Mouse (Mus musculus) retina, postnatal 7 days (tissue): Measurements from ENCODE around the gene Rnf38.

ENCODE experiments used
- DNase-seq: peaks from one replicate; pipeline ENCODE4 v3.0.0-alpha.2; 2012; ENCODE audit warnings: low read depth, low spot score

Rnf38 gene

DNA sequence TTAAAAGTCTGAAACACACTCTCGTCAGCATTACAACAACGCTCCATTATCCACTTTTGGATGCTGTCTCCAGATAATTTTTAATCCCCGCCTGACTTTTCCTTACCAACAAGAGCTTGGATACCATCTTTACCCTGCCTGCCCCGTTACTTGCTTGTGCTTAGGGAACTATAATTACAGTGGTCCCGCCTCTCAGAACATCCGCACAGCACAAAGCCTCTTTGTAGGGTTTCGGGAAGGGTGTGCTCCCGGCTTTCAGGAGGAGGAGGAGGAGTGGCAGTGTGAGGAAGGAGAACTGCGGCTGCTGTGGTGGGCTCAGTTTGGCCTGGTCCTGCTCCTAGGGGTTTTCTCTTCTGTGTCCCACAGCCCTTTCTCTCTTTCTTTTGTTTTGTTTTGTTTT lies 9.4 kb downstream of the Rnf38 start:
- no peak for DNase-seq

- DNase-seq: no peak
Observed at GRCm38 (mm10) chr4:44223444-44223843, 10.1 kb downstream of the Rnf38 start.

GRCm38 (mm10) chr4:44216797-44217442 lies 16.7 kb downstream of the Rnf38 start:
- DNase-seq: no peak

DNA sequence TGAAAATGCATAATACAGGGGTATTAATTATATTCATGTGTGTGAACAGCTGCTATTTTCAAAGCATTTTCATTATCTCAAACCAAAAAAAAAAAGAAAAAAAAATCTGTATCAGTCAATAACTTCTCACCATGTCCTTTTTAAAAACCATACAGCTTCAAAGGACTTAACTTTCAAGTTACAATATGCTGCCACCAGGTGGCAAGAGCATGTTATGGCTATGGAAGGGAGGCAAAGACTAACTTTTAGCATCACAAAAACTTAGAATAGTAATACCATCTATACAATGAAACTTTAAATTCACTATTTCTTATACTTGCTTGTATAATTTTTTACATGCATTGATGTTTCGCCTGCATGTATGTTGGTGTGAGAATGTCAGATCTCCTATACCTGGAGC lies 33.6 kb downstream of the Rnf38 start:
- peak; percentile 23 for DNase-seq

- DNase-seq: peak; percentile 54
Observed at GRCm38 (mm10) chr4:44187431-44187830, 46.2 kb downstream of the Rnf38 start.

GRCm38 (mm10) chr4:44183862-44184261 lies 49.7 kb downstream of the Rnf38 start:
- DNase-seq: no peak

- no peak for DNase-seq
Observed at GRCm38 (mm10) chr4:44179748-44180147, 53.8 kb downstream of the Rnf38 start.

- DNase-seq: peak; percentile 65
Observed at GRCm38 (mm10) chr4:44173177-44173576, 60.4 kb downstream of the Rnf38 start.

- no peak for DNase-seq
Observed at GRCm38 (mm10) chr4:44172676-44173075, 60.9 kb downstream of the Rnf38 start.

DNA sequence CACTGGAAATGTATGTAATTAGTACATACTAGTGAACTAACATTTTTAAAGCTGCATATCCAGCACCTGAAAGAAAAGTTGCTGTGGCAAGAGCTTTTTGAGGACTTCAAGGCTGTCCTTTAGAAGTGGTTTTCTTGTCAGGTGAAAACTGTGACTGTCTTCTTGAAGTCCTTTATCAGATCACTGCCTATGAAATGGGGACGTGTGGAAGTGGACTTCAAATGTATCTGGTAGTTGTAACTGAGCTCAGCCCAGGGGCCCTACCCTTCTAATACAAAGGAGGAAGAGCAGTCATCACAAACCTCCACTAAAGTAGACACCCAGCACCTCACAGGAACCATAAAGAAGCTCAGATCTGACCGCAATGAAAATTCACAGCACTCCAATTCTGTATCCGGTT lies 63.7 kb downstream of the Rnf38 start:
- DNase-seq: no peak

DNA sequence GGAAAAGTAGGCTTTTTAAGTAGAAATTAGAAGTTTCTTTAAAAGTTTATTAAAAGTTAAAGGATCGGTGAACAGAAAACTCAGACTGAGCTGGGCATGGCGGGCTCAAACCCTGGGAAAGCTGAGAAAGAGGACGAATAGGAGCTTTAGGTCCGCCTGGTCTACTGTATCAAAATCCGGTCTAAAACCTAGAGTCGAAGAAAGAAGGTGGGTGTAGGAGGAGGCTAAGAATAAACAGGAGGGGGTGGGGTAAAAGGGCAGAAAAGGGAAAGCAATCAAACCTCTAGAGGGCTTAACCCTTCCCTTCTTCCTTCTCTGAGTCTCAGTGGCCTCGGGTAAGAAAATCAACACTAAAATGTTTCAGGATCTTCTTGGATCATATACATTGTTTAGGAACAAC lies 64.8 kb downstream of the Rnf38 start:
- no peak for DNase-seq

- peak; percentile 90 for DNase-seq
Observed at GRCm38 (mm10) chr4:44168231-44168647, 65.3 kb downstream of the Rnf38 start.

DNA sequence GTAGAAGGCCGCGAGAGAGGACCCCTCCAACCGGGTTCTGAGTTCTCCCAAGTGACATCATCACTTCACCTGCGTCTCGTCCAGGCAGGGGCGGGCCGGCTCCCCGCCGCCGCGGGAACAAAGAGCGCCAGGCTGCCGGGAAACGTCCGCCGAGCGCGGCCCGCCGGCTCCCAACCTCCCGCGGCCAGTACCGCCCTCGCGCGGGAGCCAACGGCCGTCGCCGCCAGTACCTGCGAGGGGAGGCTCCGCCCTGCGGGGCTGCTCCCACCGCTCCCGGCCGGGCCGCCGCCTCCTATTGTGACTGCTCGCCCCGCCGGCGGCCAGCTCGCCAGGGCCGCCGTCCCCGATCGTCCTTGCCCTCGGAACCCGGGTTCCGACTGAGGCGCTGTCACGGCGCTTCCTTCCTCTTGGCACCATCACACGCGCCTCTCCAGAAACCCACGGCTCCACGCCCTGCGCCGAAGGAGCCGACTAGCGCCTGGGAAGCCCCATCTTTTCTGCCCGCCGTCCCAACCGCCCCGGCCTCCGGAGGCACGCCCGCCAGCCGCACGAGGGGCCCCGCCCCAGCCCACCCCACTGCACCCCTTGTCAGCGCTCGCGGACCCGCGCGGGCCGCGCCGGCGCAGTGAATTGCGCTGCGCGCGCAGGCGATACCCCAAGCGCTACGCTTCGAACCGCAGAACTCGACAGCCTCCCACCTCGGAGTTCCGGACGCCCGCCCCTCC lies 66.0 kb downstream of the Rnf38 start:
- DNase-seq: peak; percentile 84

DNA sequence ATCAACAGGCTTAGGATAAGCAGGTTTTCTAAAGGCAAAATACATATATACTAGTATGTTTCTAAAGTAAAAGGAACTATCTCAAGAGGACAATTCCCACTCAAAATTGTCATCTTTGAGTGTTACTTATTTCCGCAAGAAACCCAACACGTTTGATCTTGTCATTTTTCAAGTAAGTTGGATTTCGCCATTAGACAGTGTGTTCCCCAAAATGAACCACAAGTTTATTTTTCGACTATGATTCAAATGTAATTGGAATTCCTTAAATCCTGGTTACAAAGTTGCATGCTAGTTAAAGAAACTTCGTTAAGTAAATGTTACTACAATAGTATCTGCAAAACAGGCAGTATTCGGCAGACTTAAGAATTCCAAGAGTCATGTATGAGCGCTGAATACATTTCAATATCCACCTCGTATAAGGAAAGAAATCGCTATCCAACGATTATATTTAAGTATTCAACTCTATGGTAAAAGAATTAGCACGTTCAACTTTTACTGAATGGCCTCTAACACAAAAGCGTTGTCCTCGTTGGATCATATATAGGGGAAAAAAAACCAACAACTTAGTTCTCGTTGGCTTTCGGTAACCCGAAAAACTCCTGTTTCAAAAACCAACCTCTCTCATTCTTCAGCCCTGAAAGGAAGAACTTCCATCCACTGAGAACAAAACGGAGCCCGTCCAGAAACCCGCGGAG lies 66.7 kb downstream of the Rnf38 start:
- no peak for DNase-seq

DNA sequence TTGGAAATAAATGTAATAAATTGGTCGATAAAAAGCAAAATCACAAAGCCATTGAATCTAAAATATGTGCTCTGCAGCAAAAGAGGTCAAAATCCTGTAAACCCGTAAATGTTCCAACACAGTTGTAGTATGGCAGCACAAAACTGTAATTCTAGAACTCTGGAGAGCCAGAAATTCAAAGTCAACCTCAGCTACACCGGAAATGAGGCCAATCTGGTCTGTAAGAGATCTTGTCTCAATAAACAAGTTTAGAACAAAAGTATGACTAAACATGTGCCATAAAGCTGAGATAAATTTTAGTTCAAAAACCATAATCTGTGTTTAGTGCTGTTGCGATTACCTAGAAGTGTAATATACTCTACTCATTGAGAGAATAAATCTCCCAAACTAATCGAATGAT lies 69.0 kb downstream of the Rnf38 start:
- no peak for DNase-seq

DNA sequence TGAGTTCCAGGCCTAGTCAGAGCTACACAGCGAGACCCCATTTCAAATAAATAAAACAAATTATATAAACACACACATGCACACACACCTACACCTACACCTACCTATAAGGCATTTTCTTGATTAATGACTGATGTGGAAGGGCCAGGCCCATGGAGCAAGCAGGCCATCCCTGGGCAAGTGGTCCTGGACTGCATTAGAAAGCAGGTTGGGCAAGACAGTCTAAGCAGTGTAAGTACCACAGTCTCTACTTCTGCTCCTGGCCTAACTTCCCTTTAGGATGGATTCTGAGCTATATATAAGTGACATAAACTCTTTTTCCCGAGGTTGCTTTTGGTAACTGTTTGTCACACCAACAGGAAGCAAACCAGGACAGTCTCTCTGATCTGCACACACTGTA lies 70.6 kb downstream of the Rnf38 start:
- DNase-seq: no peak

DNA sequence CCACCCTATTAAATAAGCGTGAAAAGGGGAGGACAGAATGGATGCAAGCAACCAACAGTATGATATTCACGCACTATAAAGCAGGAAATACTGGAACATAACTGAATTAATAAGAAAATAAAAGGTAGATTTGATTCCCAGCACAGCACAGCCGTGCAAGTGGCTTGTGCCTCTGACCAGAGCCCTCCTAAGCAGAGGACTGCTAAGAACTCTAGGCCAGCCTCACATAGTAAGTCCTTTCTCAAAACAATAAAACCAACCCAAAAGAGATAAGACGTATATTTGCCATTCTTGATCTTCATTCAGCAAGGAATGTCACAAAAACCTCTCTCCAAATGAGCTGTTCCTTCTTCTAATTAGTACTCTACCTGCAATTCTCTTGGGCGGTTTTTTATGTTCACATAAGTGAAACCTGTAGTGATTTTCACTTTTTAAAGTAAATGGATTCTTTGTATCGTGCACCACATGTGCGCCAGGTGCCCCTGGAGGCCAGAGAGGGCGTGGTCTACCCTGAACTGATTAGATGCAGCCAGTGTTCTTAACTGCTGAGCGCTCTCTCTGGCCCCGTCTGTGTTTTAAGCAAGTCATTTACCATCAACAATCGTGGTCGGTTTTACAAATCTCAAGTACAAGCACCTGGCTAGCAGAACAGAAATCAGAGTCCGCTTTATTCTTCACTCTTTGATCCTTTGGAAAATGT lies 72.4 kb downstream of the Rnf38 start:
- DNase-seq: no peak

- DNase-seq: no peak
Observed at GRCm38 (mm10) chr4:44159839-44160238, 73.8 kb downstream of the Rnf38 start.

- no peak for DNase-seq
Observed at GRCm38 (mm10) chr4:44156481-44156880, 77.1 kb downstream of the Rnf38 start.

- DNase-seq: no peak
Observed at GRCm38 (mm10) chr4:44154884-44155283, 78.7 kb downstream of the Rnf38 start.

DNA sequence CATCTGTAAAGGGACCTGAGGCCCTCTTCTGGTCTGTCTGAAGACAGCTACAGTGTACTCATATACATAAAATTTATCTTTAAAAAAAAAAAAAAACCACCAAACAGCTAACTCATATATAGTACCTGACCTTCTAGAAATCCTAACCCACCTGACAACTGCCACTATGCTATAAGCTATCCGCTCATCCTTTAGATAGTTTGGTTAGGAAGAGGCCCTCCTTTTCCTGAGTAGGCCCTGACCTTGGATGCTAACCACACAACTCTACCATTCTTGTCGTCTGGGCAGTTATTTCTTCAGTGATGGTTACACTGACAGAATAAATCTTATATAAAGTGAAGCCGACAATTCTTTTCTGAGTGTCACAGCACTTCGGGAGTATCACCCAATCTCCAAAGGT lies 80.7 kb downstream of the Rnf38 start:
- DNase-seq: no peak

- no peak for DNase-seq
Observed at GRCm38 (mm10) chr4:44126805-44127204, 106.8 kb downstream of the Rnf38 start.
